Mouse (Mus musculus) brain, embryonic 14.5 days (tissue): ENCODE data around the gene Ccdc106. TPM values are rescaled to one million over a fixed set of nuclear protein-coding genes. Genes with fewer than 3 reads are reported as not detected.

Source experiments
- DNase-seq: peaks from one replicate; pipeline ENCODE4 v3.0.0-alpha.2; 2011; ENCODE audit warnings: low read depth
- CTCF ChIP-seq: fragments of 200-500 bp; IDR thresholded peaks from 2 replicates; pipeline ENCODE4 v1.5.1; 2012; ENCODE audit warnings: inconsistent platforms, mild to moderate bottlenecking, moderate library complexity, borderline replicate concordance; ENCODE audit not compliant: insufficient read depth, insufficient read length; ENCODE audit errors: extremely low read depth
- POLR2A ChIP-seq: fragments of 200-500 bp; IDR thresholded peaks from 2 replicates; pipeline ENCODE4 v1.6.1; 2012; ENCODE audit warnings: mild to moderate bottlenecking, inconsistent platforms, borderline replicate concordance; ENCODE audit not compliant: poor library complexity, insufficient read depth, insufficient read length, severe bottlenecking; ENCODE audit errors: extremely low read depth
- polyA plus RNA-seq: library from polyadenylated mRNA; depleted of rRNA; stranded (reverse); fragments of >200 nt; gene quantifications from 2 replicates; pipeline ENCODE4 v1.2.3, GENCODE M21; 2012; rRNA removed

Gene Ccdc106
- polyA plus RNA-seq, 1 experiment: 41.4 TPM

DNA sequence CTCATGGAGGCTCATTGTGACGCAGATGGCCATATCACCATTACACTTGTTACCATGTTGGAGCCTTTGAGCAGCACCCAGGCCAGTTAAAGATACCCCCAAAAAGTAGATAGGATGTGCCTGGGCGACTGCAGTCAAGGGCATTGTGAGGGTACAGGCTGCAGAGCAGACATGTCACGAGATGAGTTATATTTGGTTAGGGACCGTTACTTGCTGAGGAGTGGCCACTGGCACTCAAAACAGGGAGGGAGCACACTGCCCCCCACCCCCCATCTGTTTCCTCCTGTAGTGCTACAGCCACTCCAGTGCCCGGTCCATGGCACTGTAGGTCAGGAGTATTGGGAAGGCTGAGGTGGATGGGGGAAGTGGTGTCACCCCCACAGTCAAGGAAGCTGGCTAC lies 78.4 kb downstream of the Ccdc106 start:
- TF ChIP-seq CTCF (no peak), POLR2A (no peak)
- no peak for DNase-seq

DNA sequence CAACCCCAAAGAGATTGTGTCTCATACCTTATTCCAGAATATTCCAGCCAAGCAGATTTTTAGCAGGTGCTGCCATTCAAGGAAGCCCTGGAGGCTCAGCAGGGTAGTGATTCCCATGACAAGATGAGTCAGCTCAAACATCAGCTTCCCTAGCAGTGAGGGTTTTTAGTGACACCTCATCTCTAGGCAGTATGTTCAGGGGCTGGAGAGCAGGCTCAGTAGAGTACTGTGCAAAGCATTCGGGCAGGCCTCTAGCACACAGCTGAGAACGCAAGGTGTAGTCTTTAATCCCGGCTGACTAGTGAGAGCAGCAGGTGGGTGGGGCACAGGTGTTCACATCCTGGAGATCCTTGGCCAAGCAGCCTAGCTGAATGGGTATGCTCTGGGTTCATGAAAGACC lies 79.4 kb downstream of the Ccdc106 start:
- TF ChIP-seq POLR2A (no peak), CTCF (no peak)
- DNase-seq: no peak

GRCm38 (mm10) chr7:5101066-5101663 lies 80.8 kb downstream of the Ccdc106 start:
- no peak for TF ChIP-seq POLR2A
- TF ChIP-seq CTCF: no peak
- no peak for DNase-seq

DNA sequence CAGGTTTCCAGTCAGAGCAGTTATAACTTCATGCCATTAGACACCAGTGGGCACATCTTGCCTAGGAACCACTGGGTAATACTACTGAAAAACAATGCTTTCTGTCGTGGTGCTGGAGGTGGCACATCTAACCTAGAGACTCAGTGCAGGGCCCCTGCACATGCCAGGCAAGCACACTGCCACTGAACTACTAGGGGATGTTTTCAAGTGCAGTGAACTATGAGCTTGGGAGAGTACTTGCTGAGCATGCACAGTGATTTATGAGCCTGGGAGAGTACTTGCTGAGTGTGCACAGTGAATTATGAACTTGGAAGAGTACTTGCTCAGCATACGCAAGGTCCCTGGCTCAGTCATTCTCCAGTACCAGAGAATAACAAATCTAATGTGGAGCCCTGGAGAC lies 82.2 kb downstream of the Ccdc106 start:
- TF ChIP-seq CTCF (no peak), POLR2A (no peak)
- no peak for DNase-seq

DNA sequence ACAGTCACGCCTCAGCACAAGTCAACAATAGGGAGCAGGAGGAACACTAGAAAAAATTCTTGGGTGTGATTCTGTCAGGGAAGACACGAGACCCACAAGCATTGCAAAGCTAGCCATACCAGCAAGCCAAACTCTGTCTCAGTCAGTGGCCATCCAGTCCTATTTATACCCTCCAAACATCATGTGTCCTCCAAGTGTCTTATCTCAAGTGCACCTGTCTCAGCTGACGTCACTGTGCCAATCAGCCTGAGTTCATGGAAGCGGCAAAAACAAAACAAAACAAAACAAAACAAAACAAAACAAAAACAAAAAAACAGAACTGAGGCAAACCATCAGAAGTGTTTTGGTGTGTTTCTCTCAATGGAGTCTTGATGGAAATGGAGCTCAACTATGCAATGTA lies 87.9 kb downstream of the Ccdc106 start:
- TF ChIP-seq CTCF (no peak), POLR2A (no peak)
- no peak for DNase-seq

DNA sequence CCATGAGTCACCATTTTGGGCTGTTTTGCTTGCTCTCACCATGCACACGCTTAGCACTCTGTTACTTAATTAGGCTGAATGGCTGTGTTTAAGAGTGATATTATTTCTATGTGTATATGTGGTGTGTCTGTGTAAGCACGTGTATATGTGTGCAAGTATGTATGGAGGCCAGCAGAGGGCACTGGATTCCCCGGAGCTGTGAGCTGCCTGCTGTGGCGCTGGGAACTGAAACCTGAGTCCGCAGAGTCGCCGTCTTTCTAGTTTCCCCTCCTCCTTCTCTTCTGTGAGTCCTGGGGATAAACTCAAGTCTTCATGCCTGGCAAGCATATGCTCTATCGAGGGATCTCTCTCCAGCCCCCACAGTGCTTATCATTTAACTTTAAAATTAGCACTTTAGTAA lies 88.9 kb downstream of the Ccdc106 start:
- TF ChIP-seq CTCF (no peak), POLR2A (no peak)
- no peak for DNase-seq

Other genes starting within 250 kb of the Ccdc106 start
- gene Fam71e2, start 249.3 kb upstream of the Ccdc106 start, polyA plus RNA-seq: not detected in 2 replicates
- gene Il11, start 237.7 kb upstream of the Ccdc106 start, polyA plus RNA-seq: 0.16 and 0.38 TPM in 2 replicates
- gene Tmem190, start 237.6 kb upstream of the Ccdc106 start, polyA plus RNA-seq: not detected in 2 replicates
- gene Tmem238, start 230.9 kb upstream of the Ccdc106 start, polyA plus RNA-seq: 3.4 and 5.2 TPM in 2 replicates
- 271 and 404 TPM in 2 replicates for gene Rpl28, start 227.7 kb upstream of the Ccdc106 start, polyA plus RNA-seq
- gene Ube2s, start 208.0 kb upstream of the Ccdc106 start, polyA plus RNA-seq: 451 and 626 TPM in 2 replicates
- gene Shisa7, start 175.9 kb upstream of the Ccdc106 start, polyA plus RNA-seq: 145 and 170 TPM in 2 replicates
- gene Isoc2b, start 150.3 kb upstream of the Ccdc106 start, polyA plus RNA-seq: 2.6 and 3.3 TPM in 2 replicates
- gene Isoc2a, start 143.4 kb upstream of the Ccdc106 start, polyA plus RNA-seq: 6.7 and 9.0 TPM in 2 replicates
- 0.77 and 1.3 TPM in 2 replicates for gene Gm36210, start 114.0 kb upstream of the Ccdc106 start, polyA plus RNA-seq
- 16.7 and 21.7 TPM in 2 replicates for gene Zfp628, start 105.3 kb upstream of the Ccdc106 start, polyA plus RNA-seq
- 27.3 and 27.9 TPM in 2 replicates for gene Nat14, start 98.5 kb upstream of the Ccdc106 start, polyA plus RNA-seq
- 2.3 and 3.6 TPM in 2 replicates for gene Ssc5d, start 94.8 kb upstream of the Ccdc106 start, polyA plus RNA-seq
- gene Sbk2, start 56.1 kb upstream of the Ccdc106 start, polyA plus RNA-seq: 0.14 TPM in 2 replicates
- gene Sbk3, start 49.4 kb upstream of the Ccdc106 start, polyA plus RNA-seq: 1.1 and 2.0 TPM in 2 replicates
- gene Zfp579, start 24.4 kb upstream of the Ccdc106 start, polyA plus RNA-seq: 168 and 190 TPM in 2 replicates
- gene Zfp524, start 6.1 kb upstream of the Ccdc106 start, polyA plus RNA-seq: 11.9 and 18.0 TPM in 2 replicates
- 49.9 and 54.5 TPM in 2 replicates for gene Fiz1, start 5.9 kb upstream of the Ccdc106 start, polyA plus RNA-seq
- not detected in 2 replicates for gene Gm44973, start 5.1 kb upstream of the Ccdc106 start, polyA plus RNA-seq
- gene Zfp865, start 177 bp upstream of the Ccdc106 start, polyA plus RNA-seq: 43.5 and 52.4 TPM in 2 replicates
- gene 4632433K11Rik, start 13.6 kb downstream of the Ccdc106 start, polyA plus RNA-seq: not detected in 2 replicates
- gene Zfp784, start 17.9 kb downstream of the Ccdc106 start, polyA plus RNA-seq: 6.8 and 7.6 TPM in 2 replicates
- gene Zfp580, start 31.0 kb downstream of the Ccdc106 start, polyA plus RNA-seq: 61.4 and 88.7 TPM in 2 replicates
- 404 and 431 TPM in 2 replicates for gene U2af2, start 41.6 kb downstream of the Ccdc106 start, polyA plus RNA-seq
- 176 and 216 TPM in 2 replicates for gene Epn1, start 59.7 kb downstream of the Ccdc106 start, polyA plus RNA-seq
- not detected in 2 replicates for gene Rfpl4, start 96.4 kb downstream of the Ccdc106 start, polyA plus RNA-seq
- 0.14 and 0.37 TPM in 2 replicates for gene Rasl2-9, start 105.4 kb downstream of the Ccdc106 start, polyA plus RNA-seq
- not detected in 2 replicates for gene Vmn1r55, start 129.1 kb downstream of the Ccdc106 start, polyA plus RNA-seq
- gene Vmn1r56, start 176.2 kb downstream of the Ccdc106 start, polyA plus RNA-seq: not detected in 2 replicates
- gene Vmn1r57, start 197.9 kb downstream of the Ccdc106 start, polyA plus RNA-seq: not detected in 2 replicates